Mouse (Mus musculus) MEL (cell line): ENCODE results near the gene Tbc1d10c. TPM values are rescaled to one million over a fixed set of nuclear protein-coding genes. Genes with fewer than 3 reads are reported as not detected.

Experiments
- DNase-seq: peaks from one replicate; pipeline ENCODE4 v3.0.0; 2011; ENCODE audit warnings: low read depth, low spot score
- H3K27ac ChIP-seq: 2 replicates; pipeline ENCODE4 v1.5.1; 2012; ENCODE audit warnings: low read depth, mild to moderate bottlenecking, control low read depth, low read length, moderate library complexity; ENCODE audit not compliant: control insufficient read depth
- H3K27me3 ChIP-seq, 2 experiments: fragments of 150-350 bp in 1 of 2; sonication (generic) in 1 of 2; 2 replicates each; pipeline ENCODE4 v1.6.1; 2012; ENCODE audit warnings: low read length in 2 of 2, mild to moderate bottlenecking in 2 of 2, improper control_type of control experiment in 1 of 2, moderate library complexity in 1 of 2; ENCODE audit not compliant: insufficient read depth in 2 of 2, control insufficient read depth in 1 of 2
- H3K36me3 ChIP-seq, 2 experiments: 2 replicates each; pipeline ENCODE4 v1.6.1; 2012 to 2014; ENCODE audit warnings: low read length in 2 of 2, improper control_type of control experiment in 1 of 2, inconsistent platforms in 1 of 2, mild to moderate bottlenecking in 1 of 2; ENCODE audit not compliant: insufficient read depth in 2 of 2, control insufficient read depth in 1 of 2
- H3K4me1 ChIP-seq, 2 experiments: fragments of 150-350 bp in 1 of 2; sonication (generic) in 1 of 2; 2 replicates each; pipeline ENCODE4 v1.6.1; 2012; ENCODE audit warnings: low read length in 2 of 2, improper control_type of control experiment in 1 of 2, mild to moderate bottlenecking in 1 of 2; ENCODE audit not compliant: insufficient read depth in 2 of 2, control insufficient read depth in 1 of 2
- H3K4me3 ChIP-seq, 2 experiments: fragments of 150-350 bp in 1 of 2; sonication (generic) in 1 of 2; 2 replicates each; pipeline ENCODE4 v1.5.1; 2012; ENCODE audit warnings: low read depth in 2 of 2, low read length in 2 of 2, mild to moderate bottlenecking in 2 of 2, moderate library complexity in 2 of 2, control low read depth in 1 of 2, improper control_type of control experiment in 1 of 2; ENCODE audit not compliant: control insufficient read depth in 1 of 2, insufficient read depth in 1 of 2
- H3K79me2 ChIP-seq: 2 replicates; pipeline ENCODE4 v1.6.1; 2012; ENCODE audit warnings: mild to moderate bottlenecking, low read length, moderate library complexity; ENCODE audit not compliant: control insufficient read depth, poor library complexity, insufficient read depth
- H3K9ac ChIP-seq: 2 replicates; pipeline ENCODE4 v1.6.1; 2012; ENCODE audit warnings: low read depth, mild to moderate bottlenecking, control low read depth, low read length, moderate library complexity; ENCODE audit not compliant: control insufficient read depth, poor library complexity, severe bottlenecking
- H3K9me3 ChIP-seq: fragments of 150-350 bp; sonication (generic); replicated peaks from 2 replicates; pipeline ENCODE4 v1.6.1; 2012; ENCODE audit warnings: mild to moderate bottlenecking, low read length, improper control_type of control experiment, moderate library complexity; ENCODE audit not compliant: insufficient read depth
- CHD1 ChIP-seq: IDR thresholded peaks from 2 replicates; pipeline ENCODE4 v1.6.1; 2012; ENCODE audit warnings: low read depth, mild to moderate bottlenecking, inconsistent platforms, low read length, improper control_type of control experiment
- CHD2 ChIP-seq: IDR thresholded peaks from 2 replicates; pipeline ENCODE4 v1.6.1; 2011; ENCODE audit warnings: low read length, improper control_type of control experiment
- CTCF ChIP-seq, 3 experiments: IDR thresholded peaks in 2 of 3; conservative IDR thresholded peaks in 1 of 3; 2 replicates each; pipeline ENCODE4 v1.5.1; 2011 to 2012; ENCODE audit warnings: low read length in 3 of 3, low read depth in 2 of 3, mild to moderate bottlenecking in 2 of 3, improper control_type of control experiment in 1 of 3, inconsistent platforms in 1 of 3, mixed read lengths in 1 of 3, moderate library complexity in 1 of 3; ENCODE audit not compliant: control insufficient read depth in 1 of 3, insufficient read depth in 1 of 3, poor library complexity in 1 of 3, severe bottlenecking in 1 of 3
- E2F4 ChIP-seq: IDR thresholded peaks from 2 replicates; pipeline ENCODE4 v1.6.1; 2011; ENCODE audit warnings: low read depth, low read length, improper control_type of control experiment, borderline replicate concordance
- EP300 ChIP-seq, 2 experiments: IDR thresholded peaks; 2 replicates each; pipeline ENCODE4 v1.6.1; 2011; ENCODE audit warnings: improper control_type of control experiment in 2 of 2, low read length in 2 of 2, low read depth in 1 of 2, mild to moderate bottlenecking in 1 of 2
- GABPA ChIP-seq: IDR thresholded peaks from 2 replicates; pipeline ENCODE4 v1.6.1; 2012; ENCODE audit warnings: low read depth, mild to moderate bottlenecking, inconsistent platforms, low read length, improper control_type of control experiment, moderate library complexity
- GATA1 ChIP-seq: IDR thresholded peaks from 2 replicates; pipeline ENCODE4 v1.6.1; 2011; ENCODE audit warnings: low read depth, low read length, improper control_type of control experiment
- MAX ChIP-seq: IDR thresholded peaks from 2 replicates; pipeline ENCODE4 v1.6.1; 2011; ENCODE audit warnings: low read length, improper control_type of control experiment
- NELFE ChIP-seq: IDR thresholded peaks from 2 replicates; pipeline ENCODE4 v1.6.1; 2011; ENCODE audit warnings: low read depth, low read length, improper control_type of control experiment
- NRF1 ChIP-seq: IDR thresholded peaks from 2 replicates; pipeline ENCODE4 v1.6.1; 2014; ENCODE audit warnings: low read depth, mild to moderate bottlenecking, inconsistent platforms, low read length, improper control_type of control experiment, moderate library complexity; ENCODE audit not compliant: poor library complexity, insufficient read depth, severe bottlenecking
- POLR2A ChIP-seq, 2 experiments: IDR thresholded peaks; 2 replicates each; pipeline ENCODE4 v1.6.1; 2011 to 2012; ENCODE audit warnings: low read length in 2 of 2, mild to moderate bottlenecking in 2 of 2, control low read depth in 1 of 2, improper control_type of control experiment in 1 of 2, low read depth in 1 of 2, moderate library complexity in 1 of 2; ENCODE audit not compliant: control insufficient read depth in 1 of 2, insufficient read depth in 1 of 2, poor library complexity in 1 of 2
- POLR2AphosphoS2 ChIP-seq: IDR thresholded peaks from 2 replicates; pipeline ENCODE4 v1.6.1; 2011; ENCODE audit warnings: low read length, improper control_type of control experiment
- TAL1 ChIP-seq: IDR thresholded peaks from 2 replicates; pipeline ENCODE4 v1.6.1; 2012; ENCODE audit warnings: mild to moderate bottlenecking, inconsistent platforms, low read length, moderate library complexity, mixed read lengths
- TBP ChIP-seq: IDR thresholded peaks from 2 replicates; pipeline ENCODE4 v1.8.0; 2011; ENCODE audit warnings: low read depth, low read length, improper control_type of control experiment
- TCF12 ChIP-seq: IDR thresholded peaks from 2 replicates; pipeline ENCODE4 v1.6.1; 2014; ENCODE audit warnings: low read depth, mild to moderate bottlenecking, inconsistent platforms, low read length, improper control_type of control experiment, moderate library complexity
- UBTF ChIP-seq: IDR thresholded peaks from 2 replicates; pipeline ENCODE4 v1.6.1; 2012; ENCODE audit warnings: low read depth, mild to moderate bottlenecking, inconsistent platforms, low read length, improper control_type of control experiment, moderate library complexity, borderline replicate concordance; ENCODE audit not compliant: insufficient read depth
- USF1 ChIP-seq: IDR thresholded peaks from 2 replicates; pipeline ENCODE4 v1.6.1; 2014; ENCODE audit warnings: low read depth, mild to moderate bottlenecking, inconsistent platforms, low read length, improper control_type of control experiment, moderate library complexity
- USF2 ChIP-seq, 2 experiments: IDR thresholded peaks; 2 replicates each; pipeline ENCODE4 v1.6.1; 2011 to 2012; ENCODE audit warnings: improper control_type of control experiment in 2 of 2, low read length in 2 of 2, borderline replicate concordance in 1 of 2, inconsistent platforms in 1 of 2, low read depth in 1 of 2, mild to moderate bottlenecking in 1 of 2; ENCODE audit not compliant: insufficient read depth in 1 of 2
- ZNF384 ChIP-seq: IDR thresholded peaks from 2 replicates; pipeline ENCODE4 v1.6.1; 2012; ENCODE audit warnings: low read depth, mild to moderate bottlenecking, inconsistent platforms, low read length, improper control_type of control experiment
- polyA plus RNA-seq, 2 experiments: library from polyadenylated mRNA; stranded (reverse) in 1 of 2; unstranded in 1 of 2; fragments of >175 nt in 1 of 2; fragments of >200 nt in 1 of 2; gene quantifications; 2 replicates each; pipeline versions ENCODE4 v1.2.1 to v1.2.4; 2012; ENCODE audit warnings: low replicate concordance in 2 of 2, low read depth in 1 of 2; ENCODE audit not compliant: insufficient read length in 2 of 2, insufficient read depth in 1 of 2, missing spikeins in 1 of 2
- total RNA-seq: library from RNA; depleted of rRNA; stranded (reverse); fragments of 300-350 nt; gene quantifications from 2 replicates; pipeline ENCODE4 v1.2.3, GENCODE M21; 2012

Gene Tbc1d10c
- total and polyA plus RNA-seq, 3 experiments: 14.0 to 15.5 TPM; not detected in 1

GRCm38 (mm10) chr19:4171393-4172290 lies 19.4 kb downstream of the Tbc1d10c start (continued):
- TF ChIP-seq MAX (no peak), TCF12 (no peak)
- TF ChIP-seq, all 39 proteins: peak for 0

GRCm38 (mm10) chr19:4170723-4171392 lies 20.2 kb downstream of the Tbc1d10c start:
- H3K9ac ChIP-seq: no peak overlapping the region
- H3K79me2 ChIP-seq: no peaks in the 10 kb centered on the region; the same call in 1 of the 2 replicates
- TF ChIP-seq EP300 (IDR thresholded peaks at IDR 0.05; ENCODE audit: low read depth in 1 of 2, low read length in 2 of 2) (no peak), NRF1 (no peak), UBTF (no peak), CHD1 (no peak), POLR2AphosphoS2 (no peak), USF2 (IDR thresholded peaks at IDR 0.05; ENCODE audit: borderline replicate concordance in 1 of 2, insufficient read depth in 1 of 2, low read depth in 1 of 2, low read length in 2 of 2) (no peak), NELFE (no peak), CTCF (IDR thresholded peaks at IDR 0.05 in 2 of 3, conservative IDR thresholded peaks at IDR 0.05 in 1 of 3; ENCODE audit: control insufficient read depth in 1 of 3, insufficient read depth in 1 of 3, low read depth in 2 of 3, low read length in 3 of 3, poor library complexity in 1 of 3, severe bottlenecking in 1 of 3) (no peak), GATA1 (no peak), E2F4 (no peak), POLR2A (IDR thresholded peaks at IDR 0.05; ENCODE audit: control insufficient read depth in 1 of 2, insufficient read depth in 1 of 2, low read depth in 1 of 2, low read length in 2 of 2, poor library complexity in 1 of 2) (no peak), USF1 (no peak), TAL1 (no peak), CHD2 (no peak), ZNF384 (no peak), TBP (no peak), GABPA (no peak)
- TF ChIP-seq, all 39 proteins: peak for 0
- Histone ChIP-seq H3K4me1 (peaks cover 0 to 8% of the 10 kb centered on the region in 2 experiments; a peak in 2 of 4 replicates), H3K9me3 (no peaks in the 10 kb centered on the region), H3K4me3 (no peak overlapping the region), H3K36me3 (peaks cover 0 to 4% of the 10 kb centered on the region in 2 experiments; a peak in 2 of 4 replicates), H3K27ac (no peak overlapping the region), H3K27me3 (no peaks in the 10 kb centered on the region)
- no peak for DNase-seq
